Mouse (Mus musculus): ENCODE results near the gene Shld1. TPM values are rescaled to one million over a fixed set of nuclear protein-coding genes. Genes with fewer than 3 reads are reported as not detected.

Gene Shld1
- polyA plus RNA-seq, 1 experiment from 2014 or later: 14.5 TPM

DNA sequence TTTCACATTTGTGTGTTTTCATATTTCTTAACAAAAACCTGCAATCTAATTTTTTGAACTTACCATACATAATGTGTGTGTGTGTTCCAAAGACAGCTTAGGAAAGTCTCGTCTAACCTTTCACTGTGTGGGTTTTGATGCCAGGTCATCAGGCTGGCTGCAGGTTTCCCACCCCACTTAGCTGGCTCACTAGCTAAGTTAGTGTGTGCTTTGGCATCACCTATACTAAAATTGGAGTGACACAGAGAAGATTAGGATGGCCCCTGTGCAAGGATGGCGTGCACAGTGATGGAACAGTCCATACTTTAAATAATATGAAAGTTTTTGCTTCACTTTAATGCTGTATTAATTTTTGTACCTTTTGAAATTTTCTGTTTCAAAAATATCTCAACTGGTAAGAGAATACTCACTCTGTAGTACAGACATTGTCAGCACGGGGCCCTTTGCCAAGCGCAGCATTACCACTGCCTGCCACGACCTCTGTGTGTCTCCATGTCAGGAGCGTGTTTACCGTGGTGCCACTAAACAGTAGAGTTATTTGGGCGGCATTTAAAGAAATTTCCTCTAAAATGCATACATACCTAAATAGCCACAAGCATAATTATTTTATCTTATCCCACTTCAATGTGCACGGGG is 30.3 kb downstream of the Shld1 start:
- no peak for ATAC-seq (ENCODE audit: low FRiP score, low TSS enrichment)
- no peak overlapping the region for H3K4me2 ChIP-seq (replicated peaks; ENCODE audit: low read depth, low read length)
- no peaks in the 10 kb centered on the region for H3K27me3 ChIP-seq (ENCODE audit: insufficient read depth, low read length)
- H3K9me3 ChIP-seq (ENCODE audit: low read length): no peaks in the 10 kb centered on the region
- H3K4me3 ChIP-seq (ENCODE audit: low read length): no peak overlapping the region
- H3K36me3 ChIP-seq (ENCODE audit: insufficient read depth, low read length): no peaks in the 10 kb centered on the region
- H3K9ac ChIP-seq (replicated peaks; ENCODE audit: low read length): no peak overlapping the region
- WGBS: 90% methylated on average over 9 of the region's 9 CpGs
- H3K27ac ChIP-seq (ENCODE audit: low read length): no peak overlapping the region
- peaks cover 4% of the 10 kb centered on the region; the same call in 1 of the 2 replicates for H3K4me1 ChIP-seq (ENCODE audit: insufficient read depth, low read length)

DNA sequence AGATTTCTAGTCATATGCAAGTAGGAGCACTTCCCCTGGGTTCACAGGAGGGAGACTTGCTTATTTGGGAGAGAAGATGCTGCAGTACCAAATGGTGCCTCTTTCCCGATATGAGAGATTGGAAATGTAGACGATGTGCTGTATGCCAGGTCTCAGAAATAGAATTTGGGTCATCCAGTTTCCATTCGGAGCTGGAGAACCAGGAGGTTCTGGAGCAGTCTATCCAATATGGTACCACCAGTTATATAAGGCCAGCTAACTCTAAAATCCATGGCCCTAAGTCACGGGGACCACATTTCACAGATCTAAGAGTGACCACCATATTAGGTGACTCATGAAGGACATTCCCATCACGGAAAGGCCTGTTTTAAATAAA is 30.8 kb downstream of the Shld1 start:
- 92% methylated on average over 5 of the region's 5 CpGs for WGBS
- no peak overlapping the region for H3K9ac ChIP-seq (replicated peaks; ENCODE audit: low read length)
- H3K4me2 ChIP-seq (replicated peaks; ENCODE audit: low read depth, low read length): no peak overlapping the region
- H3K4me1 ChIP-seq (ENCODE audit: insufficient read depth, low read length): peaks cover 4% of the 10 kb centered on the region; the same call in 1 of the 2 replicates
- no peaks in the 10 kb centered on the region for H3K9me3 ChIP-seq (ENCODE audit: low read length)
- no peak for ATAC-seq (ENCODE audit: low FRiP score, low TSS enrichment)
- no peak overlapping the region for H3K27ac ChIP-seq (ENCODE audit: low read length)
- H3K27me3 ChIP-seq (ENCODE audit: insufficient read depth, low read length): no peaks in the 10 kb centered on the region
- no peaks in the 10 kb centered on the region for H3K36me3 ChIP-seq (ENCODE audit: insufficient read depth, low read length)
- H3K4me3 ChIP-seq (ENCODE audit: low read length): no peak overlapping the region

DNA sequence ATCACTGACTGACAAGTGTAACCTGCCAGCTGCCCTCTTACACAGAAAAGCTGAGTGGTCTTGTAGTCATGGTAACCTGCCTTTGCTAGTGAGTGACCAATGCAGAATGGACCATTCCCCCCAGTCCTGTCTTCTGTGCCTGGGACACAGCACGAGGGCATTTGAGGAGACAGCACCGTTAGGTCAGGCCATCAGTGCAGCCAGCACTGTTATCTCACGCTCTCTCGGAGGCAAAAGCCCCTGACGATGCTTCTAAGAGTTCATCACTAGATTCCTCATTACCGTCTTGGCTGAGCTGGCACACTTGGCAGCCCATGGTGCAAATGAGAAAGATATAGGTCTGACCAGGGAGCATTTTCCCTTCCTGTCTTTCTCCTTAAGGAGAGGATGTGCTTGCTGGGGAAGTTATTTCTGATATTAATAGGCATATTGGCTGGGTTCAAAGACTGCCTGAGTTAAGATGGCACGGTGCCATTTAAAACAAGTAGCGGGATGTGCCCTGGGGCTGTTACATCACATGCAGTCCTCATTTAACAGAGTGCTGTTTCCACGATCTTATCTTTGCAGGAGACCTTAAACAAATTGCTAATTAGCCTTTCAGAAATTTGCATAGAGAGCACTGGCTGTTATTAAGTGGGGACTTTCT is 34.3 kb downstream of the Shld1 start:
- peaks cover 4% of the 10 kb centered on the region; the same call in 1 of the 2 replicates for H3K4me1 ChIP-seq (ENCODE audit: insufficient read depth, low read length)
- no peak overlapping the region for H3K4me3 ChIP-seq (ENCODE audit: low read length)
- H3K9me3 ChIP-seq (ENCODE audit: low read length): no peaks in the 10 kb centered on the region
- H3K4me2 ChIP-seq (replicated peaks; ENCODE audit: low read depth, low read length): no peak overlapping the region
- 58% methylated on average over 9 of the region's 9 CpGs for WGBS
- no peaks in the 10 kb centered on the region for H3K27me3 ChIP-seq (ENCODE audit: insufficient read depth, low read length)
- no peak overlapping the region for H3K27ac ChIP-seq (ENCODE audit: low read length)
- no peak for ATAC-seq (ENCODE audit: low FRiP score, low TSS enrichment)
- H3K36me3 ChIP-seq (ENCODE audit: insufficient read depth, low read length): no peaks in the 10 kb centered on the region
- H3K9ac ChIP-seq (replicated peaks; ENCODE audit: low read length): no peak overlapping the region

DNA sequence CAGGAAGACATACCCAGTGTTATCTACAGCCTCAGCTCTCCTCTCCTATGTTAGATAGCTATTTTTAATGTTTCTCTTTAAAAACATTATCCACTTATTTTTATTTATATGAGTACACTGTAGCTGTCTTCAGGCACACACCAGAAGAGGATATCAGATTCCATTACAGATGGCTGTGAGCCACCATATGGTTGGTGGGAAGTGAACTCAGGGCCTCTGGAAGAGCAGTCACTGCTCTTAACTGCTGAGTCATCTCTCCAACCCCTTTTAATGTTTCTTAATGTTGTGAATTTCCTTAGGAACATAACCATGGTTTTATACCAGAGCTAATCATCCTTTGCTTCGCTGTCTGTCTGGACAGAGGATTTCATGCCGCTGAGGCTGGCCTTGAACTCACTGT is 35.1 kb downstream of the Shld1 start:
- no peak overlapping the region for H3K4me2 ChIP-seq (replicated peaks; ENCODE audit: low read depth, low read length)
- H3K27ac ChIP-seq (ENCODE audit: low read length): no peak overlapping the region
- no peak for ATAC-seq (ENCODE audit: low FRiP score, low TSS enrichment)
- H3K4me3 ChIP-seq (ENCODE audit: low read length): no peak overlapping the region
- H3K36me3 ChIP-seq (ENCODE audit: insufficient read depth, low read length): no peaks in the 10 kb centered on the region
- no peak overlapping the region for H3K9ac ChIP-seq (replicated peaks; ENCODE audit: low read length)
- no peaks in the 10 kb centered on the region for H3K9me3 ChIP-seq (ENCODE audit: low read length)
- H3K27me3 ChIP-seq (ENCODE audit: insufficient read depth, low read length): no peaks in the 10 kb centered on the region
- WGBS: 92% methylated on average over 2 of the region's 2 CpGs
- H3K4me1 ChIP-seq (ENCODE audit: insufficient read depth, low read length): peaks cover 4% of the 10 kb centered on the region; the same call in 1 of the 2 replicates

DNA sequence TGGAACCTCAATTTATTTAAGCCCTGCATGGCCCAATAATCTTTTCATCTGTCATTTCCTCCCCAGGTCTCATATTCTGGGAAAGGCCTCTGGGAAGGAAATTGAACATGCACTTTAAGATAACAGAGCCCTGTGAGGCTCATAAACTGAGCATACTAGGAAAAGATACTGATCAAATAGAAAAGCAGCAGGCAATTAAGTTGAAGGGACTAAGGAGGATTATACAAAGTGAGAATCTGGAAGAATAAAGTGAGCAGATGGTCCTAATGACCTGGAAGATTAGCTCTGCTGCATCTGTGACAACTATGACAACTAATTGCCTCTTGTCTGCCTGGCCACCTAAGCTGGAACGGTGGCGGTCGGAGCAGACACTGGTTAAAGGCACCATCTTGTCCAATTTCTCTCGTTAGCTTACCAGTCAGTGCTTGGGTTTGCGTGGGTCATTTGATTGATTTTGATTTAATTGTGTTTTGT is 37.3 kb downstream of the Shld1 start:
- no peak overlapping the region for H3K4me3 ChIP-seq (ENCODE audit: low read length)
- H3K9me3 ChIP-seq (ENCODE audit: low read length): no peaks in the 10 kb centered on the region
- ATAC-seq (ENCODE audit: low FRiP score, low TSS enrichment): no peak
- H3K27ac ChIP-seq (ENCODE audit: low read length): no peak overlapping the region
- no peak overlapping the region for H3K4me2 ChIP-seq (replicated peaks; ENCODE audit: low read depth, low read length)
- peaks cover 4% of the 10 kb centered on the region; the same call in 1 of the 2 replicates for H3K4me1 ChIP-seq (ENCODE audit: insufficient read depth, low read length)
- H3K36me3 ChIP-seq (ENCODE audit: insufficient read depth, low read length): no peaks in the 10 kb centered on the region
- H3K27me3 ChIP-seq (ENCODE audit: insufficient read depth, low read length): no peaks in the 10 kb centered on the region
- 53% methylated on average over 5 of the region's 5 CpGs for WGBS
- H3K9ac ChIP-seq (replicated peaks; ENCODE audit: low read length): no peak overlapping the region

DNA sequence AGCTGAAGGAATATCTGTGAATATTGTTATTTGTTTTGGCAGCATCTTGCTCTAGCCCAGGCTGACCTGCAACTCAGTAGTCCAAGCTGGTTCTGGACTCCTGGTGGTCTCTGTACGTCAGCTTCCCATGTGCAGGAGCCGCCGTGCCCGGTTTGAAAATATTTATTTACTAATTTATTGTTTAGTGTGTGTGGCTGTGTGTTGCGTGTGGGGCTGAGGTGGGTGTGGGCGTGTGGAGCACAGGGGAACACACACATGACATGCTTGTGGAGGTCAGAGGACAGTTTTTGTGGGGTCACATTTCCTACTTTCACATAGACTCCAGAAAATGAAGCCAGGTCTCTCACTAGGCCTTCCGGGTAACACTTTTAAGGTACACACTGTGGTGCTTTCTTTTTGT is 37.8 kb downstream of the Shld1 start:
- no peak for ATAC-seq (ENCODE audit: low FRiP score, low TSS enrichment)
- no peak overlapping the region for H3K4me3 ChIP-seq (ENCODE audit: low read length)
- H3K4me1 ChIP-seq (ENCODE audit: insufficient read depth, low read length): peaks cover 4% of the 10 kb centered on the region; the same call in 1 of the 2 replicates
- no peak overlapping the region for H3K27ac ChIP-seq (ENCODE audit: low read length)
- WGBS: 83% methylated on average over 7 of the region's 7 CpGs
- no peak overlapping the region for H3K4me2 ChIP-seq (replicated peaks; ENCODE audit: low read depth, low read length)
- no peaks in the 10 kb centered on the region for H3K27me3 ChIP-seq (ENCODE audit: insufficient read depth, low read length)
- H3K36me3 ChIP-seq (ENCODE audit: insufficient read depth, low read length): no peaks in the 10 kb centered on the region
- no peaks in the 10 kb centered on the region for H3K9me3 ChIP-seq (ENCODE audit: low read length)
- no peak overlapping the region for H3K9ac ChIP-seq (replicated peaks; ENCODE audit: low read length)

DNA sequence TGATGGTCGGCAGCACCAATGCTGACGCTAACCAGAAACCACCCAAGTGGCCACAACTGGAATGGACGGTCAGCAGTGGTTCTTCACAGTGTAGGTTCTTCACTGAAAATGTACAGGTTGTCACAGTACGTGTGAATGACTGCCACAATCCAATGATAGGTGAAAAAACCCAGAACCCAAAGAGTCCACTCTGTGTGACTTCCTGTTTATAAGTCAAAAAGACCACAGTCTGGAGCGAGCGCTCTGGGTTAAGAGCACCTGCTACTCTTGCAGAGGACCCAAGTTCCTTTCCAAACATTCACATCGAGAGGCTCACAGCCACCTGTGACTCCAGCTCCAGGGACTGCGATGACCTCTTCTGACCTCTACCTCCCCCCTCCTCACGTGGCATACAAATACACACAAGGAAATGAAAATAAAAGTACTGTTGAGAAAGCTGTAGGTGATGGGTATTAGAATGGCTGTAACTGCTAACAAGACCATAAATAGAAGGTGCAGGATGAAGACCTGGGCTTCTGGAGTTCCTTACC is 38.7 kb downstream of the Shld1 start:
- Histone ChIP-seq H3K4me2 (replicated peaks; ENCODE audit: low read depth, low read length) (no peak overlapping the region), H3K9ac (replicated peaks; ENCODE audit: low read length) (no peak overlapping the region), H3K4me3 (ENCODE audit: low read length) (no peak overlapping the region), H3K27ac (ENCODE audit: low read length) (no peak overlapping the region), H3K4me1 (ENCODE audit: insufficient read depth, low read length) (peaks cover 4% of the 10 kb centered on the region; the same call in 1 of the 2 replicates), H3K27me3 (ENCODE audit: insufficient read depth, low read length) (no peaks in the 10 kb centered on the region), H3K36me3 (ENCODE audit: insufficient read depth, low read length) (no peaks in the 10 kb centered on the region), H3K9me3 (ENCODE audit: low read length) (no peaks in the 10 kb centered on the region)
- no peak for ATAC-seq (ENCODE audit: low FRiP score, low TSS enrichment)
- WGBS: 81% methylated on average over 9 of the region's 9 CpGs

DNA sequence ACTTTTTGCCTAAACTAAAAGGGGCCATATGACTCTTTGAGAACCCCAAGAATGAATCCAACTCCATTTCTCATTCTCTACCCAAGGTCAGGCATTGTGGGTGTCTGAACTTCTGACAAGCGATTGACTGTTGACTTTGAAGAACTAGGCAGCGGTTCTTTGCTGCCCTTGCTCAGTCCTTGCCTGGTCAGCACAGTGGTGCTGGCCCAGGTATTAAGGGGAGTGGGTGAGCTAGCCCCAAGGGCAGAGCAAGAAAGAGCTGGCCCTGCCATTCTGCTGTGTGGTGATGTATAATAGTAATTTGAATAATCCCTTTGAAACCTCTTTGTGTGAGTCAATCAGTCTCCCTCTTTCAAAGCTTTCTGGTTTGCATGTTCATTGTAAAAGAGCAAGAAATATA is 39.4 kb downstream of the Shld1 start:
- Histone ChIP-seq H3K9me3 (ENCODE audit: low read length) (no peaks in the 10 kb centered on the region), H3K4me2 (replicated peaks; ENCODE audit: low read depth, low read length) (no peak overlapping the region), H3K4me3 (ENCODE audit: low read length) (no peak overlapping the region), H3K9ac (replicated peaks; ENCODE audit: low read length) (no peak overlapping the region), H3K36me3 (ENCODE audit: insufficient read depth, low read length) (no peaks in the 10 kb centered on the region), H3K27me3 (ENCODE audit: insufficient read depth, low read length) (no peaks in the 10 kb centered on the region), H3K27ac (ENCODE audit: low read length) (no peak overlapping the region), H3K4me1 (ENCODE audit: insufficient read depth, low read length) (peaks cover under 1% of the 10 kb centered on the region; the same call in 1 of the 2 replicates)
- WGBS: 91% methylated on average over 2 of the region's 2 CpGs
- ATAC-seq (ENCODE audit: low FRiP score, low TSS enrichment): no peak

DNA sequence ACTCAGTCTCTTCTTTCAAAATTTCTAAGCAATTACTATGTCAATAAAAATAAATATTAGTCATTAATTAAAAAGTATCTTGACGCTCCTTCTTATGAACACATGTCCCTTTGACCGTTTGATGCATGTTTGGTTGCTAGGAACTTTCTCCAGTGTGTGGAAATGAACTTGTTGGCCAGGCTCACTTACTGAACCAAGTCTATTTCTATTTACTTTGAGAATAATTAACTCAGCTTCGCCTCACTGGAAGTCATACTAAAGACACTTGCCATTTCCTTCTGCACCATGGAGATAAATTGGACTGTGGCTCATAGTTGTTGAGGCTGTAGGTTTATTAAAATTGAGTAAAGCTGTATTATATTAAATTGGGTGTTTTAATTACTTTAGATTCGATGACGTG is 46.2 kb downstream of the Shld1 start:
- Histone ChIP-seq H3K9ac (replicated peaks; ENCODE audit: low read length) (no peak overlapping the region), H3K9me3 (ENCODE audit: low read length) (no peaks in the 10 kb centered on the region), H3K4me3 (ENCODE audit: low read length) (no peak overlapping the region), H3K27ac (ENCODE audit: low read length) (no peak overlapping the region), H3K4me2 (replicated peaks; ENCODE audit: low read depth, low read length) (no peak overlapping the region), H3K4me1 (ENCODE audit: insufficient read depth, low read length) (no peaks in the 10 kb centered on the region), H3K27me3 (ENCODE audit: insufficient read depth, low read length) (no peaks in the 10 kb centered on the region), H3K36me3 (ENCODE audit: insufficient read depth, low read length) (no peaks in the 10 kb centered on the region)
- ATAC-seq (ENCODE audit: low FRiP score, low TSS enrichment): peak; percentile 57; the same call in 1 of the 2 replicates
- 62% methylated on average over 5 of the region's 5 CpGs for WGBS
